Mouse (Mus musculus): Measurements from ENCODE around the gene 1810030O07Rik.
"Not testable (repeated sequence)": the region's sequence is repeated elsewhere in the genome, so short reads cannot be mapped to it uniquely, and the experiment has no call there.

1810030O07Rik gene

GRCm38 (mm10) chrX:12673054-12673775 lies at the start of gene 1810030O07Rik:
TSS of gene 1810030O07Rik (minus strand) at chrX:12673668.
- peak; percentile 46 for DNase-seq (ENCODE audit: low spot score)

GRCm38 (mm10) chrX:12716036-12716435 lies 42.6 kb upstream of the 1810030O07Rik start:
- no peak for DNase-seq (ENCODE audit: low spot score)

- DNase-seq (ENCODE audit: low spot score): no peak
Measured at GRCm38 (mm10) chrX:12713796-12714195, 40.3 kb upstream of the 1810030O07Rik start.

- DNase-seq (ENCODE audit: low spot score): no peak
Measured at GRCm38 (mm10) chrX:12686910-12687309, 13.4 kb upstream of the 1810030O07Rik start.

- no peak for DNase-seq (ENCODE audit: low spot score)
Measured at GRCm38 (mm10) chrX:12686071-12686470, 12.6 kb upstream of the 1810030O07Rik start.

- DNase-seq (ENCODE audit: low spot score): no peak
Measured at GRCm38 (mm10) chrX:12677396-12677795, 3.9 kb upstream of the 1810030O07Rik start.

- no peak for DNase-seq (ENCODE audit: low spot score)
Measured at GRCm38 (mm10) chrX:12653879-12654278, 19.6 kb downstream of the 1810030O07Rik start.

GRCm38 (mm10) chrX:12651906-12652305 lies 21.6 kb downstream of the 1810030O07Rik start:
- DNase-seq (ENCODE audit: low spot score): no peak

- no peak for DNase-seq (ENCODE audit: low spot score)
Measured at GRCm38 (mm10) chrX:12645531-12646304, 27.8 kb downstream of the 1810030O07Rik start.

- no peak for DNase-seq (ENCODE audit: low spot score)
Measured at GRCm38 (mm10) chrX:12644976-12645375, 28.5 kb downstream of the 1810030O07Rik start.

GRCm38 (mm10) chrX:12625131-12625530 lies 48.3 kb downstream of the 1810030O07Rik start:
- DNase-seq (ENCODE audit: low spot score): no peak

GRCm38 (mm10) chrX:12612360-12612759 lies 61.1 kb downstream of the 1810030O07Rik start:
- not testable (repeated sequence) for DNase-seq (ENCODE audit: low spot score)

GRCm38 (mm10) chrX:12611211-12611610 lies 62.3 kb downstream of the 1810030O07Rik start:
- DNase-seq (ENCODE audit: low spot score): no peak

- not testable (repeated sequence) for DNase-seq (ENCODE audit: low spot score)
Measured at GRCm38 (mm10) chrX:12610541-12610940, 62.9 kb downstream of the 1810030O07Rik start.

All from urinary bladder, postnatal 10 days (tissue).